Mouse (Mus musculus): ENCODE results near the gene Ntng1. TPM values are rescaled to one million over a fixed set of nuclear protein-coding genes. Genes with fewer than 3 reads are reported as not detected.

Gene Ntng1
- polyA plus RNA-seq (2015; fragmentation: Nextera tagmentation; extraction: Ambion mirVana) = 0.11 and 0.60 TPM in 2 replicates

GRCm38 (mm10) chr3:110143206-110144061 lies at the start of gene Ntng1:
TSS of gene Ntng1 (minus strand) at chr3:110144011.
- under 1% methylated on average over 52 of the region's 52 CpGs for WGBS

GRCm38 (mm10) chr3:110187401-110187948 lies 43.7 kb upstream of the Ntng1 start:
- no peaks in the 10 kb centered on the region for H3K27me3 ChIP-seq
- H3K9me3 ChIP-seq (replicated peaks) = no peaks in the 10 kb centered on the region
- ATAC-seq (replicated peaks; ENCODE audit: insufficient number of reproducible peaks, insufficient read depth, low FRiP score, low read depth) = no peak
- no peak overlapping the region for H3K27ac ChIP-seq
- 72% methylated on average over 5 of the region's 5 CpGs for WGBS
- H3K4me3 ChIP-seq = no peak overlapping the region
- no peak overlapping the region for H3K4me2 ChIP-seq
- no peak overlapping the region for H3K9ac ChIP-seq
- no peaks in the 10 kb centered on the region for H3K36me3 ChIP-seq
- H3K4me1 ChIP-seq (replicated peaks) = no peaks in the 10 kb centered on the region

More at GRCm38 (mm10) chr3:110143206-110144061, at the start of gene Ntng1:
- H3K9me3 ChIP-seq (replicated peaks) = no peaks in the 10 kb centered on the region
- no peak for ATAC-seq (replicated peaks; ENCODE audit: insufficient number of reproducible peaks, insufficient read depth, low FRiP score, low read depth)
- H3K36me3 ChIP-seq = no peaks in the 10 kb centered on the region
- H3K27me3 ChIP-seq = peaks cover 31% of the 10 kb centered on the region
- no peak within 1 kb of the TSS for H3K27ac ChIP-seq
- peak within 1 kb of the TSS; percentile 52 for H3K9ac ChIP-seq
- H3K4me1 ChIP-seq (replicated peaks) = peaks cover 14% of the 10 kb centered on the region
- peak within 1 kb of the TSS; percentile 54 for H3K4me3 ChIP-seq
- peak within 1 kb of the TSS; percentile 100 for H3K4me2 ChIP-seq

GRCm38 (mm10) chr3:110149089-110149488 lies 5.3 kb upstream of the Ntng1 start:
- H3K4me1 ChIP-seq (replicated peaks) = no peaks in the 10 kb centered on the region
- H3K4me3 ChIP-seq = no peak overlapping the region
- H3K9me3 ChIP-seq (replicated peaks) = no peaks in the 10 kb centered on the region
- no peak overlapping the region for H3K27ac ChIP-seq
- WGBS = 62% methylated on average over 7 of the region's 7 CpGs
- peaks cover 15% of the 10 kb centered on the region for H3K27me3 ChIP-seq
- no peak overlapping the region for H3K9ac ChIP-seq
- H3K4me2 ChIP-seq = no peak overlapping the region
- H3K36me3 ChIP-seq = no peaks in the 10 kb centered on the region
- ATAC-seq (replicated peaks; ENCODE audit: insufficient number of reproducible peaks, insufficient read depth, low FRiP score, low read depth) = no peak

- no peaks in the 10 kb centered on the region for H3K9me3 ChIP-seq (replicated peaks)
- 43% methylated on average over 6 of the region's 6 CpGs for WGBS
- H3K4me2 ChIP-seq = peak overlapping the region; percentile 100; the same call in 1 of the 2 replicates
These were observed 667 bp upstream of the Ntng1 start for GRCm38 (mm10) chr3:110144301-110145055.

GRCm38 (mm10) chr3:110142314-110143205 lies 1.3 kb downstream of the Ntng1 start:
- peak overlapping the region; percentile 100 for H3K4me2 ChIP-seq
- no peaks in the 10 kb centered on the region for H3K36me3 ChIP-seq
- no peak for ATAC-seq (replicated peaks; ENCODE audit: insufficient number of reproducible peaks, insufficient read depth, low FRiP score, low read depth)
- H3K4me3 ChIP-seq = peak overlapping the region; percentile 54
- no peak overlapping the region for H3K27ac ChIP-seq
- H3K27me3 ChIP-seq = peaks cover 31% of the 10 kb centered on the region
- peak overlapping the region; percentile 52 for H3K9ac ChIP-seq
- H3K4me1 ChIP-seq (replicated peaks) = peaks cover 14% of the 10 kb centered on the region
- H3K9me3 ChIP-seq (replicated peaks) = no peaks in the 10 kb centered on the region
- under 1% methylated on average over 77 of the region's 77 CpGs for WGBS

More at GRCm38 (mm10) chr3:110144301-110145055, 667 bp upstream of the Ntng1 start:
- Histone ChIP-seq H3K4me1 (replicated peaks) (peaks cover 14% of the 10 kb centered on the region), H3K27me3 (peaks cover 31% of the 10 kb centered on the region), H3K36me3 (no peaks in the 10 kb centered on the region), H3K4me3 (no peak overlapping the region), H3K27ac (no peak overlapping the region), H3K9ac (no peak overlapping the region)
- ATAC-seq (replicated peaks; ENCODE audit: insufficient number of reproducible peaks, insufficient read depth, low FRiP score, low read depth) = no peak

- 3% methylated on average over 13 of the region's 13 CpGs for WGBS
- H3K9ac ChIP-seq = no peak overlapping the region
- H3K27me3 ChIP-seq = peaks cover 31% of the 10 kb centered on the region
- no peak overlapping the region for H3K27ac ChIP-seq
- no peak for ATAC-seq (replicated peaks; ENCODE audit: insufficient number of reproducible peaks, insufficient read depth, low FRiP score, low read depth)
- peaks cover 14% of the 10 kb centered on the region for H3K4me1 ChIP-seq (replicated peaks)
- H3K9me3 ChIP-seq (replicated peaks) = no peaks in the 10 kb centered on the region
- H3K36me3 ChIP-seq = no peaks in the 10 kb centered on the region
- peak overlapping the region; percentile 54 for H3K4me3 ChIP-seq
- H3K4me2 ChIP-seq = peak overlapping the region; percentile 100
These were observed 2.2 kb downstream of the Ntng1 start for GRCm38 (mm10) chr3:110141351-110142302.

- ATAC-seq (replicated peaks; ENCODE audit: insufficient number of reproducible peaks, insufficient read depth, low FRiP score, low read depth) = no peak
- no peaks in the 10 kb centered on the region for H3K27me3 ChIP-seq
- no peaks in the 10 kb centered on the region for H3K36me3 ChIP-seq
- no peak overlapping the region for H3K9ac ChIP-seq
- no peak overlapping the region for H3K4me2 ChIP-seq
- no peaks in the 10 kb centered on the region for H3K4me1 ChIP-seq (replicated peaks)
- WGBS = 32% methylated on average over 1 of the region's 1 CpGs
- no peaks in the 10 kb centered on the region for H3K9me3 ChIP-seq (replicated peaks)
- no peak overlapping the region for H3K4me3 ChIP-seq
- no peak overlapping the region for H3K27ac ChIP-seq
These were observed 7.7 kb downstream of the Ntng1 start for GRCm38 (mm10) chr3:110136115-110136514.

GRCm38 (mm10) chr3:110133150-110133549 lies 10.7 kb downstream of the Ntng1 start:
- Histone ChIP-seq H3K27me3 (no peaks in the 10 kb centered on the region), H3K9me3 (replicated peaks) (no peaks in the 10 kb centered on the region), H3K9ac (no peak overlapping the region), H3K36me3 (no peaks in the 10 kb centered on the region), H3K4me3 (no peak overlapping the region), H3K27ac (no peak overlapping the region), H3K4me2 (no peak overlapping the region), H3K4me1 (replicated peaks) (no peaks in the 10 kb centered on the region)
- WGBS = 78% methylated on average over 9 of the region's 9 CpGs
- ATAC-seq (replicated peaks; ENCODE audit: insufficient number of reproducible peaks, insufficient read depth, low FRiP score, low read depth) = no peak

- H3K4me2 ChIP-seq = no peak overlapping the region
- ATAC-seq (replicated peaks; ENCODE audit: insufficient number of reproducible peaks, insufficient read depth, low FRiP score, low read depth) = no peak
- no peak overlapping the region for H3K4me3 ChIP-seq
- WGBS = 79% methylated on average over 8 of the region's 8 CpGs
- H3K27me3 ChIP-seq = no peaks in the 10 kb centered on the region
- no peaks in the 10 kb centered on the region for H3K9me3 ChIP-seq (replicated peaks)
- no peaks in the 10 kb centered on the region for H3K36me3 ChIP-seq
- H3K9ac ChIP-seq = no peak overlapping the region
- no peak overlapping the region for H3K27ac ChIP-seq
- no peaks in the 10 kb centered on the region for H3K4me1 ChIP-seq (replicated peaks)
These were observed 11.5 kb downstream of the Ntng1 start for GRCm38 (mm10) chr3:110132289-110132688.
